Mouse (Mus musculus) embryonic facial prominence, embryonic 15.5 days (tissue): Measurements from ENCODE around the gene Msgn1. TPM values are rescaled to one million over a fixed set of nuclear protein-coding genes. Genes with fewer than 3 reads are reported as not detected.

Experiments used
- ATAC-seq: fragments of 200-750 bp; cut with Nextera tagmentation; 2 replicates; pipeline ENCODE4 v1.8.0; 2017; ENCODE audit warnings: low read depth, moderate TSS enrichment; ENCODE audit not compliant: insufficient number of reproducible peaks, low FRiP score, low TSS enrichment
- H3K27ac ChIP-seq: fragments of 300-500 bp; sonication (generic); replicated peaks from 2 replicates; pipeline ENCODE4 v1.5.1; 2015; ENCODE audit warnings: mild to moderate bottlenecking, inconsistent platforms
- H3K27me3 ChIP-seq: fragments of 300-500 bp; sonication (generic); 2 replicates; pipeline ENCODE4 v1.6.1; 2015; ENCODE audit warnings: inconsistent platforms
- H3K36me3 ChIP-seq: fragments of 300-500 bp; sonication (generic); 2 replicates; pipeline ENCODE4 v1.6.1; 2015; ENCODE audit warnings: mild to moderate bottlenecking, inconsistent platforms
- H3K4me1 ChIP-seq: fragments of 300-500 bp; sonication (generic); 2 replicates; pipeline ENCODE4 v1.6.1; 2015; ENCODE audit warnings: inconsistent platforms
- H3K4me2 ChIP-seq: fragments of 300-500 bp; sonication (generic); replicated peaks from 2 replicates; pipeline ENCODE4 v1.6.1; 2015; ENCODE audit warnings: mild to moderate bottlenecking, inconsistent platforms
- H3K4me3 ChIP-seq: fragments of 300-500 bp; sonication (generic); replicated peaks from 2 replicates; pipeline ENCODE4 v1.5.1; 2015; ENCODE audit warnings: mild to moderate bottlenecking, inconsistent platforms
- H3K9ac ChIP-seq: fragments of 300-500 bp; sonication (generic); 2 replicates; pipeline ENCODE4 v1.6.1; 2015; ENCODE audit warnings: inconsistent platforms
- H3K9me3 ChIP-seq: fragments of 300-500 bp; sonication (generic); replicated peaks from 2 replicates; pipeline ENCODE4 v1.6.1; 2016; ENCODE audit warnings: inconsistent platforms
- WGBS: fragments of 180-500 bp; shearing (Covaris S2); methylation state at CpG from one replicate; pipeline ENCODE4 v1.1.7; 2015; 5-methylcytosine and 5-hydroxymethylcytosine counted together
- polyA plus RNA-seq: library from polyadenylated mRNA; unstranded; fragments of >200 nt; fragmentation: Nextera tagmentation; extraction: Ambion mirVana; gene quantifications from 2 replicates; pipeline ENCODE4 v1.2.1, GENCODE M21; 2015

Msgn1 gene
- polyA plus RNA-seq, 1 experiment from 2014 or later: not detected

DNA sequence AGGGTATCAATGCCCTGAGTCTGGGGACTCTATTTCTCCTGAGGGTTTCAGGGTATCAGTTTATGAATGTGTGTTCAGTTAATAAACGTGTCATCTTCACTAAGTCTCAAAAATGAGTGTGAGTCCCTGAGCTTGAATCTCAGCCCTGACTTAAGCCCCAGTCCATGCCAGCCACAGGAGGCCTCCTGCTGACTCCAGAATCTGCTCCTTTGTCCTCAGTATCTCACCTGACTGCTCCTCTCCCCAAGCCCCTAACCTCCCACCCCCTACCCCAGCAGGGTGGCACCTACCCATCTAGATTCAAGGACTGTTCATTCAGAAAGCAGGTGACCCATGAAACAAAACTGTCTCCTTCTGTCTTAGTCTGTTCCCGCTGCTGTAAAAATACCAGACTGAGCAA is 10.2 kb downstream of the Msgn1 start:
- H3K4me1 ChIP-seq: peaks cover 3% of the 10 kb centered on the region; the same call in 1 of the 2 replicates
- H3K27ac ChIP-seq: no peak overlapping the region
- no peaks in the 10 kb centered on the region for H3K27me3 ChIP-seq
- H3K36me3 ChIP-seq: no peaks in the 10 kb centered on the region
- 45% methylated on average over 2 of the region's 2 CpGs for WGBS
- ATAC-seq: no peak
- H3K4me3 ChIP-seq: no peak overlapping the region
- no peak overlapping the region for H3K4me2 ChIP-seq
- no peaks in the 10 kb centered on the region for H3K9me3 ChIP-seq
- H3K9ac ChIP-seq: no peak overlapping the region

DNA sequence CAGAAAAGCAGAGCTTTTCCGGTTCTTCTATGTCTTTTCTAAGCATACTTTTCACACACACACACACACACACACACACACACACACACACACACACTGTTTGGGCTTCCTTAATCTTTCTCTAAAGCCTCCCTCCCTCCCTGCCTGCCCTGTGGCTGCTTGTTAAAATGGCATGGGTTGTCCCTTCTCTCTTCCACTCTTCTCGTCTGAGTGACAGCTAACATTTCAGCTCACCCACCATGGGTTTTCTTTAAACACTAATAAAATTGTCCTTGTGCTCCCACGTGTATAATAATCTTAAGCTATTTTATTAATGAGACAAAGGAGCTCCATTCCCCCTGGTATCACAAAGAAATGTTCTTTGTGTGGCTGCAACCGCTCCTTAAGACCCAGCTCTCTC is 10.7 kb downstream of the Msgn1 start:
- no peaks in the 10 kb centered on the region for H3K36me3 ChIP-seq
- H3K27ac ChIP-seq: no peak overlapping the region
- H3K27me3 ChIP-seq: no peaks in the 10 kb centered on the region
- no peak overlapping the region for H3K4me2 ChIP-seq
- peaks cover 3% of the 10 kb centered on the region; the same call in 1 of the 2 replicates for H3K4me1 ChIP-seq
- WGBS: 41% methylated on average over 4 of the region's 4 CpGs
- no peak overlapping the region for H3K4me3 ChIP-seq
- no peak for ATAC-seq
- H3K9ac ChIP-seq: no peak overlapping the region
- H3K9me3 ChIP-seq: no peaks in the 10 kb centered on the region

DNA sequence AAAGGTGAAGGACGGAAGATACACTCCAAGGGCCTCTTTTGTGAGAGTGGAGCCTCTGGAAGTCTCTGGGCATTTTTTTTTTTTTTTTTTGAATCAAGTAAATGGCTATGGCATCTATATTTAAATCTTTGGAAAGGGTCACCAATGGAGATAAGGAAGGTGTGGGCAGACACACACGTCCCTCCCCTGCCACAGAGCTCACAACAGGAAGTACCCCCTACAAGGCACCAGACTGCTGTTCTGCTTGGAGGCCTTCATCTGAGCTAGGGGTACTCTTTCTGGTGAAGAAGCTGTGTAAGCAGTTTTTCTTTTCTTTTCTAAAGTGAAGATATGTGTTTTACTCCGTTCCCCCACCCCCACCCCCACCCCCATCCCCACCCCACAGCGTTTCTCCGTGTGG is 11.9 kb downstream of the Msgn1 start:
- no peak overlapping the region for H3K4me2 ChIP-seq
- ATAC-seq: no peak

DNA sequence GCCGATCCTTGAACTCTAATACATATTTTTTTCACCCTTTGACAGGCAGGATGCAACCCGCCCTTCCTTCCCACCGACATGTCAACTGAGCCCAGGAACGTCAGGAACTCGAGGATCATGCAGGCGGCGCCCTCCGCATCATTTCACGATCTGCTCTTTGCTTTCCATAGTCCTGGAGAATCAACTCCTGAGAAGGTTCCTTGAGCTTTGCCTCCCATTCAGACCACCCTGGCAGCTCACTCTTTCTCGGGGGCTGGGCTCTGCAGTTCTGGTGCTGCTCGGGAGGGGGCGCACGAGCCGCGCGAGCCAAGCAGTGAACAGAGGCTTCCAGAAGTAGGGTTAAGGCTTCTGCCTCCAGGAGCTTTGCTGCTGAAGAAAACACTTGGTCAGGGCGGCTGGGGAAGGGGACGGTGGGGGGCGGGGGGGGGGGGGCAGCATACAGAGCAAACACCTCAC is 12.6 kb downstream of the Msgn1 start:
- Histone ChIP-seq H3K4me3 (peak overlapping the region; percentile 20; the same call in 1 of the 2 replicates), H3K4me2 (peak overlapping the region; percentile 46)
- WGBS: 7% methylated on average over 19 of the region's 19 CpGs

More for the DNA sequence above, 11.9 kb downstream of the Msgn1 start:
- 56% methylated on average over 5 of the region's 5 CpGs for WGBS
- Histone ChIP-seq H3K4me3 (no peak overlapping the region), H3K27me3 (no peaks in the 10 kb centered on the region), H3K27ac (no peak overlapping the region), H3K36me3 (no peaks in the 10 kb centered on the region), H3K9ac (no peak overlapping the region), H3K4me1 (peaks cover 3% of the 10 kb centered on the region; the same call in 1 of the 2 replicates), H3K9me3 (no peaks in the 10 kb centered on the region)

DNA sequence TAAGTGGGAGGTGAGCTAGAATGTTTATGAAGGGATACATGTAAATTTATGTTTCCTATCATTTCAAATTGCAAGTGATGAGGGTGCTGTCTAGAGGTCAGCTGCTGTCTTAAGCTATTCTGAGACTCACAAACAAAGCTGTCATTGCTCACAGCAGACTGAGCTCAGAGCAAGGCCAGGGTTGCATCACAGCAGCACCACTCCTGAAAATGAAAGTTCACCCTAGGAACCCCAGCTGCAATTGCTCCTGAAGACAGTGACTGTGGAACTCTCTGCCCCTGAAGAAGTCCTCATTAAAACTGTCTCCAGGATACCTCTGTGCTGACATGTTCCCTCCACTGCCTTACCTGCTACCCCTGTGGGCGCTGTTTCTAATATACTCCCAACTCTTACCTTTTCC is 13.7 kb downstream of the Msgn1 start:
- Histone ChIP-seq H3K9ac (no peak overlapping the region), H3K4me2 (no peak overlapping the region), H3K27ac (no peak overlapping the region), H3K36me3 (no peaks in the 10 kb centered on the region), H3K4me1 (peaks cover 3% of the 10 kb centered on the region; the same call in 1 of the 2 replicates), H3K4me3 (no peak overlapping the region), H3K9me3 (no peaks in the 10 kb centered on the region), H3K27me3 (no peaks in the 10 kb centered on the region)
- no peak for ATAC-seq
- WGBS: 77% methylated on average over 1 of the region's 1 CpGs

More for the DNA sequence above, 12.6 kb downstream of the Msgn1 start:
- Histone ChIP-seq H3K36me3 (no peaks in the 10 kb centered on the region), H3K9me3 (no peaks in the 10 kb centered on the region), H3K27ac (no peak overlapping the region), H3K9ac (no peak overlapping the region), H3K4me1 (peaks cover 3% of the 10 kb centered on the region; the same call in 1 of the 2 replicates), H3K27me3 (no peaks in the 10 kb centered on the region)
- ATAC-seq: 0 out of 2 replicates have a peak, but pooled peaks have one; percentile 39

DNA sequence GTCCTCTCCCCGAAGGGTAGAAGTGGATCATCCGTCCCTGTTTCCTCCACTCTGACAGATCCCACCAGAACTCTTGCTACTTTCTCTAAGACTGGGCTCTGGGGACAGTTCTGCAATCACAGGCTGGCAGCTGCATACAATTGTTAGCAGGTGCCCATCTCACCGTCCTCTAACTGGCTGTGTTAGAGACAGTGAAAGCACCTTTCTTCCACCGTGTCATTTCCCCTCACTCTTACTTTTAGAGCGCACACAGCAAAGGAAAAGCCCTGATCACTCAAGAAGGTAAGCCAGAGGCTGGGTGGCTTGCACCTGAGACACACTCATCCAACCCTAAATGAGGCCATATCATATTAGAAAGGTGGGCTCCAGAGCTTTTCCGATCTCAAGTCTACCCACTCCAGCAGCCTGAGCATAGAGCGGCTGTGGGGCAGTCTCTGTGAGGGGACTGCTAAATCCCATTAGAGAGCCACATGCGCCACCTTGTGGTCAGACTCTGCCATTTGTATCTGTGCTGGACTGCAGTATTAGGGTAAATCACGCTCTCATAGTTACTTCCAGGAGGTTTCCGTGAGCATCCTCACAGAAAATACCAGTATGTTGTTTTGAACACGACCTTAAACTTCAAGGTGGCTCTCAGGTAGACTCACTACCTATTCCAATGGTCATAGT is 30.2 kb downstream of the Msgn1 start:
- H3K4me3 ChIP-seq: no peak overlapping the region
- H3K4me2 ChIP-seq: peak overlapping the region; percentile 35
- 24% methylated on average over 11 of the region's 11 CpGs for WGBS
- H3K9me3 ChIP-seq: no peaks in the 10 kb centered on the region
- H3K9ac ChIP-seq: no peak overlapping the region
- no peaks in the 10 kb centered on the region for H3K4me1 ChIP-seq
- peaks cover 3% of the 10 kb centered on the region; the same call in 1 of the 2 replicates for H3K27me3 ChIP-seq
- ATAC-seq: peak; percentile 82
- H3K36me3 ChIP-seq: no peaks in the 10 kb centered on the region
- H3K27ac ChIP-seq: no peak overlapping the region

DNA sequence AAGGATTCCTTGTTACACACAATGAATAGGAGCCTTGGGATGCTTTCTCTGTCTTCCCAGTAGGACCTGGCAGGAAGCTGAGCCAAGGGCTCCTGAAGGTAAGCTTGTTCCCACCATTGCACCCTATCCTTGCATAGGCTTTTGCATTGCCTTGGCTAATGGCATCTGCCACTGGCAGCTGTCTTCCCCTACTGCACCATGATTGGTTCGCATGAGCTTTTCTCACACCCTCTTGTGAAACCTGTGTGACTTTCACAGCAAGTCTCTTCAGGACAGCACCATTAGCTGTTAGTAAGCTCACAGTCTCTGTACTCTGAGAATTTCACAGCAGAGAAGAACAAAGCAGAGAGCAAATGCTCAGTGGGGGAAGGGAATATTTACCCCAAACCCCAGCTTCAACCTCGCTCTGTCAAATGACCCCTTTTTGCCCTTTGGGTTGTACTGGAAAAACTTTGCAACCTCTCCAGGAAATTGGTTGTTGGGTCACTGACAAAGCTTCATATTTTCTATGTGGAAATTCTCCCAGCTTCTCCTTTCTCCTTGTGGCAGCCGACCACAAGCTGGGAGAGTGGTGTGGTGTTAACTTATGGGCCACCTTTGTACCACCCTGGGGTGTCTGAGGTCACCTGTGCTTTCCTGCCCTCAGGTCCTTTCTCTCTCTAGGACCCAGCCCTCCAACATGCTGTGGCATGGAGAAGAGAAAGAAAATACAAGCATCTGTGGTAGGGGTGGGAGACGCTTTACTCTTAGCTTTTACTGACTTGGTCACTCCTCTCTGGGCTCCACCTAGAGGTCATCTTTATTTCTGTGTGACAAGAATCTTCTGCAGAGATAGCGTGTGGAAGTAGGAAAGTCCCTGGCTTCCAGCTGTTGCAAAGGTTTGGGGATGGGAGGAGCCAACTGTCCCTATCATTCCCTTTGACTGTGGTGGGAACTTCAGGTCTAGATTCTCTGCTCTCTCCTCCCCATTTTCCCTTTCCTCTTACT is 31.1 kb downstream of the Msgn1 start:
- Histone ChIP-seq H3K4me1 (no peaks in the 10 kb centered on the region), H3K4me2 (no peak overlapping the region), H3K9me3 (no peaks in the 10 kb centered on the region), H3K27me3 (peaks cover 3% of the 10 kb centered on the region; the same call in 1 of the 2 replicates), H3K27ac (no peak overlapping the region), H3K4me3 (no peak overlapping the region), H3K9ac (no peak overlapping the region), H3K36me3 (no peaks in the 10 kb centered on the region)
- no peak for ATAC-seq
- 43% methylated on average over 5 of the region's 5 CpGs for WGBS

DNA sequence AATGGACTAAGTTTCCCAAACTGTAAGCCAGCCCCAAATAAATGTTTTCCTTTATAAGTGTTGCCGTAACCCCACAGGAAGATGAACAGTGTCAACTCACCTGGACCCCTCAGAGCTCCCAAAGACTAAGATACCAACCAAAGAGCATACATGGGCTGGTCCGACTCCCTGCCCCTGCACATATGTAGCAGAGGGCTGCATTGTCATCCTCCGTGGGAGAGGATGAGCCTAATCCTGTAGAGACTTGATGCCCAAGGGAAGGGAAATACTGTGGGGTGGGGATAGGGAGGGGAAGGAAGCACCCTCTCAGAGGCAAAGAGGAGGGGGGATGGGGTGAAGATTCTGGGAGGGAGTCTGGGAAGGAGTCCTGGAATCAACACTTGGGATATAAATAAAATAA is 50.1 kb downstream of the Msgn1 start:
- H3K4me2 ChIP-seq: no peak overlapping the region
- no peaks in the 10 kb centered on the region for H3K36me3 ChIP-seq
- ATAC-seq: no peak
- no peak overlapping the region for H3K27ac ChIP-seq
- WGBS: 91% methylated on average over 3 of the region's 3 CpGs
- no peaks in the 10 kb centered on the region for H3K9me3 ChIP-seq
- H3K9ac ChIP-seq: no peak overlapping the region
- no peaks in the 10 kb centered on the region for H3K4me1 ChIP-seq
- no peaks in the 10 kb centered on the region for H3K27me3 ChIP-seq
- H3K4me3 ChIP-seq: no peak overlapping the region

Other genes starting within 250 kb of the Msgn1 start
- gene Kcns3, start 57.9 kb downstream of the Msgn1 start, polyA plus RNA-seq: 2.3 and 3.2 TPM in 2 replicates
- 5.8 and 6.4 TPM in 2 replicates for gene Gen1, start 56.8 kb upstream of the Msgn1 start, polyA plus RNA-seq
- 148 and 172 TPM in 2 replicates for gene Smc6, start 56.9 kb upstream of the Msgn1 start, polyA plus RNA-seq
- 3.9 TPM in 2 replicates for gene Vsnl1, start 227.6 kb upstream of the Msgn1 start, polyA plus RNA-seq
- gene Rad51ap2, start 247.1 kb upstream of the Msgn1 start, polyA plus RNA-seq: 0.57 and 0.59 TPM in 2 replicates